Mouse (Mus musculus) thymus, adult 2 months (tissue): ENCODE measurements around the gene Etv2.

Source experiments
- CTCF ChIP-seq: fragments of 200-500 bp; IDR thresholded peaks from 2 replicates; pipeline ENCODE4 v1.5.1; 2012; ENCODE audit warnings: mild to moderate bottlenecking, control low read depth, low read length, moderate library complexity, borderline replicate concordance; ENCODE audit not compliant: control insufficient read depth, poor library complexity, insufficient read depth; ENCODE audit errors: extremely low read depth
- POLR2A ChIP-seq: fragments of 200-500 bp; IDR thresholded peaks from 2 replicates; pipeline ENCODE4 v1.6.1; 2012; ENCODE audit warnings: mild to moderate bottlenecking, low read length, control low read depth, moderate library complexity; ENCODE audit not compliant: control insufficient read depth, poor library complexity, insufficient read depth; ENCODE audit errors: extremely low read depth

DNA sequence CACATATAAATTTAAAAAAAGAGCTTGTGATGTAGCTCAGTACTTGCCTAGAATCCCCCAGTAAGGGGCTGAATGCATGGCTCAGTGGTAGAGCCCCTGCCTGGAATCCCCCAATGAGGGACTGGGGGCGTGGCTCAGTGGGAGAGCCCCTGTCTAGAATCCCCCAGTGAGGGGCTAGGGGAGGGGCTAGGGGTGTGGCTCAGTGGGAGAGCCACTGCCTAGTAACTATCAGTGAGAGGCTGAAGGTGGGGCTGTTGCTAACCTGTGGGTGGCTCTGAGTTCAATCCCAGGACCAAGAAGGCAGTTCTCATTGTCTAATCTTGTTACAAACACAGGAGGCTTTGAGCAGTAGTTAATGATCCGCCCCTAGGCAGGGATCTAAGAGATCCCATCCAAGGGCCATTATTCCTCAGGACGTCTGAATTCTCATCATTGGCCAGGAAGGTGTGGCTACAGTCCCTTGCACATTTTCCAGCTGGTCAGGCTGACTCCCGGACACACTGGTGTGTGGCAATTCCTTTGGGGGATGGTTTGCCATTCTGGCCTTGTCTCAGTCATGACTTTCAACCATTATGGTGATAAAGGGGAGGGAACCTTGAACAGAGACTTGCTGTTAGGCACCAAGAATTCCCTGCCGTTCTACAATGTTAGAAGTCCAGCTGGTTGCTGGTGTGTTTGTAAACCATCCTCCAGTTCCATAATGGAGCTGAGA lies 20.4 kb downstream of the Etv2 start:
- TF ChIP-seq CTCF (no peak), POLR2A (no peak)
